Mouse (Mus musculus) cerebellum, adult 2 months (tissue): ENCODE measurements around the gene Trim26.

Source experiments
- CTCF ChIP-seq: fragments of 200-500 bp; IDR thresholded peaks from 2 replicates; pipeline ENCODE4 v1.5.1; 2011; ENCODE audit warnings: low read depth, mild to moderate bottlenecking, control low read depth, low read length, moderate library complexity, borderline replicate concordance; ENCODE audit not compliant: insufficient read depth
- POLR2A ChIP-seq: fragments of 200-500 bp; IDR thresholded peaks from 2 replicates; pipeline ENCODE4 v1.6.1; 2011; ENCODE audit warnings: low read length, control low read depth, borderline replicate concordance; ENCODE audit not compliant: insufficient read depth

DNA sequence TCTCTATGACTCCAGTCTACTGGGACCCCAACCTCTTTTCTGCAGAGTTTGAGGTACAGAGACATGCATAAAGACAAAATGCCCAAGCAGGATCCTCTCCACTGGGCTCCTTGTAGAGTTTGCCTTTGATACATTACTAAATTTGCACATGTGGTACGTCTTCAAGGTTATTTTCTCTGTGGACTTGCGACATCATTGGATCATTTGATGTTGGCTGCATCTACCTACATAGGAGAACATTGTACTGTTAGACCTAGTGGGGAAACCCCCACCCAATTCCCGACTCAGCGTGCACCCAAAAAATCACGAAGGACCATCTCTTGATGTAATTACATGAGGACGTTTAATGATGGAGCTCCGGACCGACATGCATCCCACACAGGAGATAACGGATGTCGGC is 37.4 kb upstream of the Trim26 start:
- no peak for TF ChIP-seq CTCF
- TF ChIP-seq POLR2A = no peak
